In genomic region chr11:75169405-75170080, GRCm38 (mm10) we compare ENCODE assay signal across 8 mouse cellular contexts. TPM values are rescaled to one million over a fixed set of nuclear protein-coding genes. Genes with fewer than 3 reads are reported as not detected.
DNase-seq lines count a peak whose midpoint lies in the region; ATAC-seq and TF ChIP-seq lines count a peak whose summit lies in the region.

Hic1 (minus strand) TSS chr11:75169519.

- no peaks in the 10 kb centered on the region for H3K79me2 ChIP-seq in myocyte (ENCODE audit: control insufficient read depth, insufficient read depth)

- H3K9me3 ChIP-seq in kidney, embryonic 16.5 days (ENCODE audit: low read length) = no peaks in the 10 kb centered on the region
- no peaks in the 10 kb centered on the region; the same call in 1 of the 2 replicates for H3K9me3 ChIP-seq in forebrain, embryonic 16.5 days (ENCODE audit: control insufficient read depth, low read length)
- no peaks in the 10 kb centered on the region for H3K9me3 ChIP-seq in intestine, postnatal 0 days (ENCODE audit: control insufficient read depth)

- ATAC-seq in kidney, embryonic 16.5 days (ENCODE audit: low FRiP score, low TSS enrichment) = no peak
- ATAC-seq in forebrain, embryonic 16.5 days = no peak
- ATAC-seq in intestine, postnatal 0 days = no peak
- no peak for ATAC-seq in frontal cortex, adult (ENCODE audit: low TSS enrichment)

- no peak within 1 kb of the TSS for H3ac ChIP-seq in myocyte (ENCODE audit: control insufficient read depth, insufficient read length)

- peak within 1 kb of the TSS; percentile 92 for H3K27ac ChIP-seq in kidney, embryonic 16.5 days (ENCODE audit: low read length)
- no peak within 1 kb of the TSS for H3K27ac ChIP-seq in forebrain, embryonic 16.5 days (ENCODE audit: low read length)
- H3K27ac ChIP-seq in intestine, postnatal 0 days (ENCODE audit: low read depth, low read length) = peak within 1 kb of the TSS; percentile 84

- H3K4me3 ChIP-seq in kidney, embryonic 16.5 days (ENCODE audit: low read length) = peak within 1 kb of the TSS; percentile 76
- H3K4me3 ChIP-seq in forebrain, embryonic 16.5 days (replicated peaks; ENCODE audit: low read length) = peak within 1 kb of the TSS; percentile 46
- peak within 1 kb of the TSS; percentile 67 for H3K4me3 ChIP-seq in intestine, postnatal 0 days (ENCODE audit: low read depth, low read length)
- no peak within 1 kb of the TSS for H3K4me3 ChIP-seq in myocyte

- H3K4me2 ChIP-seq in kidney, embryonic 16.5 days (replicated peaks; ENCODE audit: low read depth, low read length) = peak within 1 kb of the TSS; percentile 90
- H3K4me2 ChIP-seq in forebrain, embryonic 16.5 days (ENCODE audit: low read length) = peak within 1 kb of the TSS; percentile 82
- H3K4me2 ChIP-seq in intestine, postnatal 0 days (replicated peaks; ENCODE audit: low read depth) = peak within 1 kb of the TSS; percentile 91
- H3K4me2 ChIP-seq in myocyte (ENCODE audit: low read depth) = peak within 1 kb of the TSS; percentile 68

- no peak for TF ChIP-seq POLR2A in myocyte (IDR thresholded peaks at IDR 0.05; ENCODE audit: insufficient read length, low read depth)

- H3K27me3 ChIP-seq in kidney, embryonic 16.5 days (ENCODE audit: insufficient read depth, low read length) = peaks cover 72% of the 10 kb centered on the region
- H3K27me3 ChIP-seq in forebrain, embryonic 16.5 days (replicated peaks; ENCODE audit: control insufficient read depth, insufficient read depth, low read length) = peaks cover 54% of the 10 kb centered on the region
- H3K27me3 ChIP-seq in intestine, postnatal 0 days (replicated peaks; ENCODE audit: control insufficient read depth, insufficient read depth, low read length) = peaks cover 62% of the 10 kb centered on the region
- H3K27me3 ChIP-seq in myocyte (ENCODE audit: control insufficient read depth, insufficient read depth, insufficient read length) = no peaks in the 10 kb centered on the region

- peaks cover 5% of the 10 kb centered on the region; the same call in 1 of the 2 replicates for H3K36me3 ChIP-seq in kidney, embryonic 16.5 days (ENCODE audit: insufficient read depth, low read length)
- no peaks in the 10 kb centered on the region for H3K36me3 ChIP-seq in forebrain, embryonic 16.5 days (ENCODE audit: control insufficient read depth, insufficient read depth)
- peaks cover 9% of the 10 kb centered on the region; the same call in 1 of the 2 replicates for H3K36me3 ChIP-seq in intestine, postnatal 0 days (ENCODE audit: control insufficient read depth, insufficient read depth)
- H3K36me3 ChIP-seq in myocyte (ENCODE audit: control insufficient read depth, insufficient read depth) = no peaks in the 10 kb centered on the region

- H3K4me1 ChIP-seq in kidney, embryonic 16.5 days (ENCODE audit: insufficient read depth, low read length) = peaks cover 69% of the 10 kb centered on the region
- peaks cover 65% of the 10 kb centered on the region for H3K4me1 ChIP-seq in forebrain, embryonic 16.5 days (replicated peaks; ENCODE audit: control insufficient read depth, insufficient read depth, low read length)
- H3K4me1 ChIP-seq in intestine, postnatal 0 days (replicated peaks; ENCODE audit: control insufficient read depth, insufficient read depth, low read length) = peaks cover 12% of the 10 kb centered on the region

- H3K9ac ChIP-seq in kidney, embryonic 16.5 days (replicated peaks; ENCODE audit: low read length) = peak within 1 kb of the TSS; percentile 77
- peak within 1 kb of the TSS; percentile 54 for H3K9ac ChIP-seq in forebrain, embryonic 16.5 days (replicated peaks; ENCODE audit: low read depth, low read length)
- peak within 1 kb of the TSS; percentile 72 for H3K9ac ChIP-seq in intestine, postnatal 0 days (ENCODE audit: low read depth, low read length)

- no peak for TF ChIP-seq CTCF in intestine, postnatal 0 days (IDR thresholded peaks at IDR 0.05; ENCODE audit: low read depth)

- DNase-seq in kidney, adult 9 months = no peak
- DNase-seq in adrenal gland, postnatal 14 days = peak; percentile 39
- no peak for DNase-seq in frontal cortex, postnatal 10 days (ENCODE audit: low spot score in 2 of 2)

- 3% methylated on average over 23 of the region's 23 CpGs for WGBS in kidney, embryonic 16.5 days
- 5% methylated on average over 23 of the region's 23 CpGs for WGBS in forebrain, embryonic 16.5 days
- 2% methylated on average over 23 of the region's 23 CpGs for WGBS in intestine, postnatal 0 days

TF ChIP-seq in myocyte, 11 proteins besides CTCF, POLR2A, EP300 and RAD21:
- TF ChIP-seq TCF12 (IDR thresholded peaks at IDR 0.05; ENCODE audit: insufficient read depth, poor library complexity, severe bottlenecking) (no peak), SRF (IDR thresholded peaks at IDR 0.05; ENCODE audit: control insufficient read depth, insufficient read length, low read depth) (no peak), POLR2AphosphoS2 (IDR thresholded peaks at IDR 0.05; ENCODE audit: insufficient read length, low read depth) (no peak), MAX (IDR thresholded peaks at IDR 0.05; ENCODE audit: low read depth) (no peak), MYOG (IDR thresholded peaks at IDR 0.05; ENCODE audit: control insufficient read depth in 1 of 3, insufficient read depth in 1 of 3, insufficient read length in 2 of 3, low read depth in 2 of 3) (no peak), E2F4 (IDR thresholded peaks at IDR 0.05; ENCODE audit: insufficient read depth) (no peak), USF1 (IDR thresholded peaks at IDR 0.05; ENCODE audit: low read depth) (no peak), REST (IDR thresholded peaks at IDR 0.05; ENCODE audit: insufficient read depth, insufficient read length) (no peak), TCF3 (IDR thresholded peaks at IDR 0.05; ENCODE audit: insufficient read length, low read depth) (no peak), CEBPB (IDR thresholded peaks at IDR 0.05; ENCODE audit: insufficient read depth, poor library complexity, severe bottlenecking) (no peak), MYOD1 (IDR thresholded peaks at IDR 0.05; ENCODE audit: control insufficient read depth in 1 of 3, insufficient read length in 2 of 3, low read depth in 2 of 3) (no peak)
TF ChIP-seq in myocyte: peak in this region for 0.

RNA-seq across cellular contexts. Expression of gene Hic1, which starts in this region (rescaled TPM):
- polyA plus RNA-seq in kidney, embryonic 16.5 days (2015; fragmentation: Nextera tagmentation; extraction: Ambion mirVana) = 16.1 and 16.2 TPM in 2 replicates
- total RNA-seq in adrenal gland, postnatal 14 days (2021) = 14.5 and 17.0 TPM in 2 replicates
- 1.2 and 2.3 TPM in 2 replicates for polyA plus RNA-seq in forebrain, embryonic 16.5 days (2015; fragmentation: Nextera tagmentation; extraction: Ambion mirVana)
- 8.6 and 8.8 TPM in 2 replicates for polyA plus RNA-seq in intestine, postnatal 0 days (2015; fragmentation: Nextera tagmentation; extraction: Ambion mirVana)
- polyA plus RNA-seq in myocyte (2012; fragmentation: generic; extraction: Trizol) = 0.11 TPM
